Mouse (Mus musculus): ENCODE results near the gene Cacnb4. TPM values are rescaled to one million over a fixed set of nuclear protein-coding genes. Genes with fewer than 3 reads are reported as not detected.
A peak's percentile ranks its signal among the peaks of the same experiment; 100 is the strongest.

Cacnb4 gene
- total RNA-seq, 2 experiments from 2014 or later = not detected

DNA sequence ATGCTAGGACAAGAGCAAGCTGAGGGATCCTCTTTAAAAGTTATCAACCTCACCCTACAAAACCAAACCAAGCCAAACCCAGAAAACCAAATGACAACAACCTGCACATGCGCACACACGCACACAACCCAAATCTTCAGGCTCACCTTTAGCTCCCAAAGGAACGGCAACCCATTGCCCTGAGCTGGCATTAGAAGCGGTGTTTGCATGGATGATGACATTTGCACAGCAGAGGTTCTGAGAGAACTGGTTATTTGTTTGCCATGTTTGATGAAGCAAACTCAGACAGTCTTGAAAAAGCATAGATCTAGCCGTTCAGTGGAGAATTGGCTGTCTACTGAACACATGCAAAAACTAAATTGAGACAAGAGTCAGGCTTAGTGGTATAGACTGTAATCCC lies 198.1 kb downstream of the Cacnb4 start:
- ATAC-seq (replicated peaks; ENCODE audit: poor library complexity) = no peak

- no peak for ATAC-seq (replicated peaks; ENCODE audit: poor library complexity)
Observed at GRCm38 (mm10) chr2:52477550-52477907, 199.1 kb downstream of the Cacnb4 start.

DNA sequence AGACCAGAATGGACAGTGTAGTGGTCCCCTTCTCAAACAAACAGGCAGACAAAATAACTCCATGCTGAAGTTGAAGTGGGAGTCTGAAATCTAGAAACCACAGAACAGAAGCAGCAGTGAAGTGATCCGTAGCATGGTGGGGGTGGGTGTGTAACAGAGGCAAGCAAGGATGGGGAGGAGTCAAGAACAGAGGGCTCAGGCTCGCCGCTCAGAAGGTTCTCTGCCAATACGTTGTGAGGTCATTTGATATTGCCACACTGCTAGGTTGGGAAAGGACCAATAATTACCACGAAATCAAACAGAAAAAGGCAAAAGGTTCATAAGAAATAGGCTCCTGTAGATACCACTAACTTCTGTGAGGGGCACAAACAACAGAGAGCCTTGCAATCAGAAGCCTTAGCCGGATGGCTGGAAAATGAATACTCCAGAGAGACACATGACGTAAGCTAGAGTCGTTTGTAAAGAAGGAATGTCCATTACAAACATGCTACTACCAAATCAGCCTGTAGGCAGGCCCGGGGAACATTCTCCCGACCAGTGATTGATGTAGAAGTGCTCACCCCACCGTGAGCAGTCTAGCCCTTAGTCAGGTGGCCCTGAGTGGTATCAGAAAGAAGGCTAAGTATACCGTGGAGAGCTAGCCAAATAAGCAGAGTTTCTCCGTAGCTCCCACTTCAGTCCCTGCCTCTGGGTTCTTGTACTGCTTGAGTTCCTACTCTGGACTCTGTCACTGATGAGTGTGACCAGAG lies 199.7 kb downstream of the Cacnb4 start:
- peak; percentile 88 for ATAC-seq (replicated peaks; ENCODE audit: poor library complexity)

DNA sequence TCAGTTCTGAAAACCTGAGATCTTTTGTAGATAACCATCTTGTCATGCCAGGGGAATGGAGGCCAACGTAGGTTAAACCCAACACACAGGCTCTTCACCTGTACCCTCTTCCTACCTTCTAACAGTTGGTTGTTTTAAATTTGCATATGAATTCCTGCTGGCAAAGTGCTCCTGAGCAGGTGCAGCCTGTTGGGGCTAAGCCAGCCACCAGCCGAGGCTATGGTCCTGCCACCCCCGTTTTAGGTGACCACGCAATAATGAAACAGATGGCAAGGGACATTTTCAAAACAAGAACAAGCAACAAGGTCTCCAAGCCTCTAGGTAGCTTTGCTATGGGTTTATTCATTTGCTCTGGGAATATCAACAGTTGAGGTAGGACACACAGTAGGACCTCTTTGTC lies 200.8 kb downstream of the Cacnb4 start:
- ATAC-seq (replicated peaks; ENCODE audit: poor library complexity) = no peak

- ATAC-seq (replicated peaks; ENCODE audit: poor library complexity) = no peak
Observed at GRCm38 (mm10) chr2:52474570-52474969, 202.1 kb downstream of the Cacnb4 start.

GRCm38 (mm10) chr2:52471545-52472291 lies 204.9 kb downstream of the Cacnb4 start:
- peak; percentile 52 for ATAC-seq (replicated peaks; ENCODE audit: poor library complexity)

GRCm38 (mm10) chr2:52470044-52470560 lies 206.5 kb downstream of the Cacnb4 start:
- no peak for ATAC-seq (replicated peaks; ENCODE audit: poor library complexity)

DNA sequence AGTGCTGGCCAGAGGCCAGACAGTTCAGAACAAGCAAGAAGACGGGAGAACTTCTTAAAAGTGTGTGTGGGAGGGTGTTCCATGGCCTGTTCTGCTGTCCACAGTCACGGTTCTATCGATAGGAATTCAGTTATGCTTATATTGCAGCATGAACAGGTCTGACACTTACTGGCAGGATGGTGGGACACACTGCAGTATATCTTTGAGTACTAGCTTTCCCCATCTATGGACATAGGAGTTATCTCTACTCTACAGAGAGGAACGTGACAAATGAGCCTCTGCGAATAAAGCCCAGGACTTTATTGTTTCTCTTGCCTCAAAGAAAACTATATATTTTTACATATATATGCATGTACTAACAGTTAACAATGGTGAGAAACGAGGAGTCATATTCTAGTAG lies 209.0 kb downstream of the Cacnb4 start:
- no peak for ATAC-seq (replicated peaks; ENCODE audit: poor library complexity)

DNA sequence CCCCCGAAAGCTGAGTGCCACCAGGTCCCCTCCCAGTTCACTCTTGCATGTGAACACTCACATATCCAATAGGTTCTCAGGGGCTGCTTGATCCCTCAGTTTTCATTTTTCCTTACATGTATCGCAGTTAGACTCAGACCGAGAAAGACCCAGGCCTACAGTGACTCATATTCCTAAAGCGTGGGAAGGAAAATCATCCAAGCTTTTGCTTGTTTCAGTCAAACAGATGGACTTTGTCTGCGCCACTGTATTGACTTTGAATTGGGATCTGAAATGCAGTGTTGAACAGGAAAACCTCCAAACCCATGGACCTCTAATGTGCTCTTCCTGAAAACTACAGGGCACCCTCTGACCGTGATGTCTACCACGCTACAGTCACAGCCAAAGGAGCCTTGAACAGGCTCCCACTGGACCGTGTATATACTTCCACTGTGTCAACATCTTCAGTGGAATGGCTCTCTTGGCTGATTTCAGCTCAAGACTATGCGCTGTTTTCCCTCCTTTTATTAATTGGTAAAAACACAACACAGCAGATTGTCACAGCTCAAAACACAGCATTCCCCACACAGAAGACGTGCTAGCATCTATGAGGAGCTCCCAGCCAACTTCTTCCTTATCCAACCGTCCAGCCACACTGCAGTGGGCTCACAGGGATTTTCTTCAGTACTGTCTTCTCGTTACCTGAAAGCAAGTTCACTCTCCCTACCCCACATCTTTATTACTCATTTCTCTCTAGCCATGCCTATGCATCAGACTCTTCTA lies 215.2 kb downstream of the Cacnb4 start:
- ATAC-seq (replicated peaks; ENCODE audit: poor library complexity) = no peak

DNA sequence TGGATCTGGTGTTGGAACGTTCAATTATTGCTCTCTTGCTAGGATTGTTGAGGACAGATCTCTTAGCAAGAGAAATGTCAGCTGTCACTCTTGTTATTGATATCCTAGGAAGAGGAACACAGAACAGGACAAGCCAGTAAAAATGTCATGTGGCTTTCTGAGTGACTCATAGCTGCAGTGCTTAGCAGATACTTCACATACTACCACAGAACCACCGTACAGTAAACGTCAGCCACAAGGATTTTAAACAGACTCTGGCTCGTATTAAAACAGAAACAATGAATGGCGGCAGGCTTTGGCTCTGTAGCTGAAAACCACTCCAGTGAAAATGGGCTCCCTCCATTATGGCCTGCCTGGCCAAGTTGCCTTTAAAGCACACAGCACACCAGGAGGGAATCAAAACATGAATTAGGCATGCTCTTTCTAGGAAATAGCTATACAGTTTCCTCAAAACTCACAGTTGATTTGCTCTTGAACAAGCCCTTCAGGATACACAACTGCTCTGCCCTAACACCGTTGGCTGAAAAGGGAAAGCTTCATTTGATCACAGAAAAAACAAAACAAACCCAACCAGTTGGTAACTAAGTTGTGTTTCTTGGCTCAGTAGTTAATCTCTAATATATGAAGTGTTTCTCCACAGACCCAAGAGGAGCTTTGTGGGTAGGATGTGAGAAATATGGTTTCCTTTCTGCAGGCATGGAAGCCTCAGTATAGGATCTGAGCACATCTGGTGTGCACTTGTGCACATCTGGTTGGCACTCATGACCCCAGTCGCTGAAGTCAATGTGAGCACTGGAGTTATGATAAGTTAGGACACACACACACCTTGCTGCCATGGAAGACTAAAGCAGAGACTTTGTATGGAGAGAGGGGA lies 220.8 kb downstream of the Cacnb4 start:
- no peak for ATAC-seq (replicated peaks; ENCODE audit: poor library complexity)

- ATAC-seq (replicated peaks; ENCODE audit: poor library complexity) = peak; percentile 64
Observed at GRCm38 (mm10) chr2:52449818-52450217, 226.8 kb downstream of the Cacnb4 start.

- peak; percentile 83 for ATAC-seq (replicated peaks; ENCODE audit: poor library complexity)
Observed at GRCm38 (mm10) chr2:52448916-52449315, 227.7 kb downstream of the Cacnb4 start.

GRCm38 (mm10) chr2:52446648-52447047 lies 230.0 kb downstream of the Cacnb4 start:
- ATAC-seq (replicated peaks; ENCODE audit: poor library complexity) = no peak

- no peak for ATAC-seq (replicated peaks; ENCODE audit: poor library complexity)
Observed at GRCm38 (mm10) chr2:52442125-52442524, 234.5 kb downstream of the Cacnb4 start.

DNA sequence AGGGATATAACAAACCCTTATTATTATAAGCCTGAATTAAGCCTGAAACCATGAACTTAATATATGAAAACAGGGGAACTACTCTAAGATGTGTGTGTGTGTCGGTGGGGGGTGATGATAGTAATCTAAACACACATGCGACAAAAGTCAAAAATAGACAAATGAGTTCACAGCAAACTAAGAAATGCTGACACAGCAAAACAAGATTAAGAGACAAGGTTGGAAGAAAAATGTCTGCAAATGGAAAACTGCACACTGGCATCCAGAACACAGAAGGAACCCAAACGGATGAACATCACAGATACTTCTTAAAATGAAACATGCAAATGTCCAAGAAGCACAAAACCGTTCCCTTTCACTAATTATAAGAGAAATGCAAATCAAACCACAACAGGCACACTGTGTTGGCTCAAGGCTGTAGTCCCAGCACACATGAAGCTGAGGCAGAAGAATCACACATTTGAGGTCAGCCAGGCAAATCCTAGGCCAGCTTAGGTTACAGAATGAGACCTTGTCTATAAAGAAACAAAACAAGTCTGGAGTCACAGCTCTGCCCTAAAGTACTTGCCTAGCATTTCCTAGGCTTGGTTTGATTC lies 236.1 kb downstream of the Cacnb4 start:
- no peak for ATAC-seq (replicated peaks; ENCODE audit: poor library complexity)

- no peak for ATAC-seq (replicated peaks; ENCODE audit: poor library complexity)
Observed at GRCm38 (mm10) chr2:52438437-52438836, 238.2 kb downstream of the Cacnb4 start.

GRCm38 (mm10) chr2:52438013-52438412 lies 238.6 kb downstream of the Cacnb4 start:
- ATAC-seq (replicated peaks; ENCODE audit: poor library complexity) = peak; percentile 58

DNA sequence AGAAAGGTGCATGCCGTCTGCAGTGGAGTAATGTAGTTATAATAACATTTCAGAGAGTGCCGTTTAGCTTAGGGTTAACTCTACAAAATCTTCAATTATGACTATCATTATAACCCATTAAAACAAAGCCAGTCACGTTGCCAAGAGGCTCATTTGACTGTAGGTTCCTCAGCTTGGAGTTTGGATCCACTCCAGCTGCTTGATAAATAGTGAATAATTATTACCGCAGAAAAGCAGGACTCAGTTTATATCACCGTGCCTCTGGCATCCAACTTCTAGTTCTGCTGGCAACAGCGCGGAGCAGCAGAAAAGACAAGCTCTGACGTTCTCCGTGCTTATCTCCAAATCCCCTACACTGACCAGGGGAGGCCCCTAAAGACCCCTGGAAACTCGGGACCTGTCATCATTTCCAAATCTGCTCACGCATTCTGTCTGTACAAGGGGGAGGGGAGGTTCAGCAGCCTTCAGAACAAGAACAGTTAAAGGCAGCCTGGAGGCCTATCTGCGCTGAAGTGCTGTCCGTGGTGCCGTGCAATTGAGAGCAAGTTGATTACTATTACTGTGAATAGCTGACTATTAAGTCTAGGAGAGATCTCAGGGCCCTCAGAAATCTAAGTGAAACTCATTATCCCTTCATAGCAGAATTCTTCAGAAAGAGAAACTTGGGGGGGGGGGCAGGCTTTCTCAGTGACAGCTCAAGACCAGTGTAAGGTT lies 240.6 kb downstream of the Cacnb4 start:
- ATAC-seq (replicated peaks; ENCODE audit: poor library complexity) = no peak

- no peak for ATAC-seq (replicated peaks; ENCODE audit: poor library complexity)
Observed at GRCm38 (mm10) chr2:52433365-52433764, 243.3 kb downstream of the Cacnb4 start.

All from megakaryocyte progenitor cell, adult 5-6 weeks (primary cell).